Mouse (Mus musculus) hindbrain, embryonic 12.5 days (tissue): Measurements from ENCODE around the gene Odf3l2. TPM values are rescaled to one million over a fixed set of nuclear protein-coding genes. Genes with fewer than 3 reads are reported as not detected.

Source experiments
- ATAC-seq: fragments of 200-750 bp; cut with Nextera tagmentation; 2 replicates; pipeline ENCODE4 v1.8.0; 2017; ENCODE audit warnings: moderate TSS enrichment; ENCODE audit not compliant: low FRiP score
- H3K27ac ChIP-seq: fragments of 300-500 bp; sonication (generic); 2 replicates; pipeline ENCODE4 v1.5.1; 2016; ENCODE audit warnings: mild to moderate bottlenecking
- H3K27me3 ChIP-seq: fragments of 300-500 bp; sonication (generic); 2 replicates; pipeline ENCODE4 v1.6.1; 2016; ENCODE audit warnings: mild to moderate bottlenecking
- H3K36me3 ChIP-seq: fragments of 300-500 bp; sonication (generic); 2 replicates; pipeline ENCODE4 v1.6.1; 2016; ENCODE audit warnings: mild to moderate bottlenecking
- H3K4me1 ChIP-seq: fragments of 300-500 bp; sonication (generic); 2 replicates; pipeline ENCODE4 v1.6.1; 2016
- H3K4me2 ChIP-seq: fragments of 300-500 bp; sonication (generic); replicated peaks from 2 replicates; pipeline ENCODE4 v1.6.1; 2016; ENCODE audit warnings: mild to moderate bottlenecking
- H3K4me3 ChIP-seq: fragments of 300-500 bp; sonication (generic); 2 replicates; pipeline ENCODE4 v1.5.1; 2016; ENCODE audit warnings: mild to moderate bottlenecking
- H3K9ac ChIP-seq: fragments of 300-500 bp; sonication (generic); 2 replicates; pipeline ENCODE4 v1.6.1; 2016; ENCODE audit warnings: mild to moderate bottlenecking, moderate library complexity
- H3K9me3 ChIP-seq: fragments of 300-500 bp; sonication (generic); replicated peaks from 2 replicates; pipeline ENCODE4 v1.6.1; 2016; ENCODE audit warnings: mild to moderate bottlenecking
- WGBS: fragments of 180-500 bp; shearing (Covaris S2); methylation state at CpG from one replicate; pipeline ENCODE4 v1.1.7; 2016; 5-methylcytosine and 5-hydroxymethylcytosine counted together
- polyA plus RNA-seq: library from polyadenylated mRNA; unstranded; fragments of >200 nt; fragmentation: Nextera tagmentation; extraction: Ambion mirVana; gene quantifications from 2 replicates; pipeline ENCODE4 v1.2.1, GENCODE M21; 2016

Odf3l2 gene
- polyA plus RNA-seq, result not detected in 2 replicates

GRCm38 (mm10) chr10:79645711-79646110 lies at the start of gene Odf3l2:
Odf3l2 (minus strand) TSS chr10:79645738.
- Histone ChIP-seq H3K4me1 (no peaks in the 10 kb centered on the region), H3K4me3 (no peak within 1 kb of the TSS), H3K27me3 (no peaks in the 10 kb centered on the region), H3K27ac (no peak within 1 kb of the TSS), H3K4me2 (no peak within 1 kb of the TSS), H3K36me3 (no peaks in the 10 kb centered on the region), H3K9me3 (no peaks in the 10 kb centered on the region), H3K9ac (no peak within 1 kb of the TSS)
- 73% methylated on average over 8 of the region's 8 CpGs for WGBS
- no peak for ATAC-seq

- WGBS, result 85% methylated on average over 6 of the region's 6 CpGs
Measured at GRCm38 (mm10) chr10:79694379-79694655, 48.8 kb upstream of the Odf3l2 start.

GRCm38 (mm10) chr10:79693580-79694378 lies 48.2 kb upstream of the Odf3l2 start:
- Histone ChIP-seq H3K9me3 (peaks cover 9% of the 10 kb centered on the region; the same call in 1 of the 2 replicates), H3K4me1 (0 out of 2 replicates have a peak, but pooled peaks cover 2% of the 10 kb centered on the region), H3K4me3 (no peak overlapping the region), H3K36me3 (peaks cover 6% of the 10 kb centered on the region), H3K27me3 (no peaks in the 10 kb centered on the region), H3K27ac (no peak overlapping the region), H3K9ac (no peak overlapping the region), H3K4me2 (no peak overlapping the region)
- ATAC-seq, result no peak
- 80% methylated on average over 12 of the region's 12 CpGs for WGBS

More at GRCm38 (mm10) chr10:79694379-79694655, 48.8 kb upstream of the Odf3l2 start:
- H3K4me3 ChIP-seq, result no peak overlapping the region
- peaks cover 9% of the 10 kb centered on the region; the same call in 1 of the 2 replicates for H3K9me3 ChIP-seq
- H3K9ac ChIP-seq, result no peak overlapping the region
- no peaks in the 10 kb centered on the region for H3K27me3 ChIP-seq
- H3K36me3 ChIP-seq, result peaks cover under 1% of the 10 kb centered on the region
- ATAC-seq, result no peak
- H3K27ac ChIP-seq, result no peak overlapping the region
- no peak overlapping the region for H3K4me2 ChIP-seq
- 0 out of 2 replicates have a peak, but pooled peaks cover 2% of the 10 kb centered on the region for H3K4me1 ChIP-seq

DNA sequence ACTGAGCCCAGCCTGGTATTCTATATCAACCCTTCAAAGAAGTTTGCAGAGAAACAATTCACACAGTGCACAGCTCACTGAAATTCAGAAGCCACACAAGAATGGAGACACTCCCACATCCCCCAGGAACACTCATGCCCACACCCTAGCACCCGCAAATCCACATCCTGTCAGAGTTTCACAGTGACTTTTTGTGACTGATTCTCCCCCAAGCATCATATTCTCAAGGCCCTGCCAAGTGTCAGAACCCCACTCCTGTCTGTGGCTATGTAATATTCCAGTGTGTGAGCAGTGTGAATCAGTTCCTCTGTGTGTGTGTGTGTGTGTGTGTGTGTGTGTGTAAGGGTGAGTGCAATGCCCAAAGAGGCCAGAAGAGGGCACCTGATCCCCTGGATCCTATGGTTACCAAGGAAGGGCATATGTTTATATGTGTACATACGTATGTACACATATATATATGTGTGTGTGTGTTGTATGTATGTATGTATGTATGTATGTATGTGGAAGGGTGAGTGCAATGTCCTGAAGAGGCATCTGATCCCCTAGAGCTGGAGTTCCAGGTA lies 46.5 kb upstream of the Odf3l2 start:
- no peak overlapping the region for H3K4me2 ChIP-seq
- 0 out of 2 replicates have a peak, but pooled peaks cover 2% of the 10 kb centered on the region for H3K4me1 ChIP-seq
- ATAC-seq, result no peak
- H3K4me3 ChIP-seq, result no peak overlapping the region
- H3K36me3 ChIP-seq, result peaks cover 23% of the 10 kb centered on the region
- no peak overlapping the region for H3K9ac ChIP-seq
- H3K27ac ChIP-seq, result no peak overlapping the region
- no peaks in the 10 kb centered on the region for H3K27me3 ChIP-seq
- H3K9me3 ChIP-seq, result peaks cover 9% of the 10 kb centered on the region; the same call in 1 of the 2 replicates
- WGBS, result 100% methylated on average over 2 of the region's 2 CpGs

- peaks cover 52% of the 10 kb centered on the region for H3K36me3 ChIP-seq
- ATAC-seq, result no peak
- no peak overlapping the region for H3K4me2 ChIP-seq
- H3K4me1 ChIP-seq, result peaks cover 2% of the 10 kb centered on the region
- 92% methylated on average over 3 of the region's 3 CpGs for WGBS
- peaks cover 9% of the 10 kb centered on the region; the same call in 1 of the 2 replicates for H3K9me3 ChIP-seq
- H3K4me3 ChIP-seq, result no peak overlapping the region
- H3K27ac ChIP-seq, result no peak overlapping the region
- no peak overlapping the region for H3K9ac ChIP-seq
- no peaks in the 10 kb centered on the region for H3K27me3 ChIP-seq
Measured at GRCm38 (mm10) chr10:79689178-79689577, 43.6 kb upstream of the Odf3l2 start.

DNA sequence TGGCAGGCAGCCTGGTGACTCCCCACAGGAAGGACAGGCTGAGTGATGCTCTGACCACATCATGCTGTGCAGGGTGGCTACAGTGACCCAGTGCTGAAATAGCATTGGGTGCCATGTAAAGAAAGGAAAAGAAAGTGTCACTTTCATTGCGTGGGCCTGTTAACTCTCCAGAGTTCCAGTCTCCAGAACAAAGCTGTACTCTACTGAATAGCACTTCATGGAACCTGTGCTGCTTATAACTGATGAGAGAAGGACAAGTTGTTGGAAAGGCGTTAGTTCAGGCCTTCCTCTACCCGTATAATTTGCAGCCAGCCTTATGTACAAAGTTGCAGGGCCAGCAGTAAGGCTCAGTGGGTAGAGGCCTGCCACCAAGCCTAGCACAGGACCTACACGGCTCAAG lies 43.2 kb upstream of the Odf3l2 start, which contains the start of gene Gzmm:
Gzmm (plus strand) TSS at position 301 of the 400 bp plus-strand sequence.
- Histone ChIP-seq H3K27me3 (no peaks in the 10 kb centered on the region), H3K27ac (no peak within 1 kb of the TSS), H3K4me1 (peaks cover 6% of the 10 kb centered on the region), H3K9ac (no peak within 1 kb of the TSS), H3K4me3 (no peak within 1 kb of the TSS), H3K9me3 (peaks cover 9% of the 10 kb centered on the region; the same call in 1 of the 2 replicates), H3K4me2 (no peak within 1 kb of the TSS), H3K36me3 (peaks cover 54% of the 10 kb centered on the region)
- ATAC-seq, result no peak
- WGBS, result 88% methylated on average over 4 of the region's 4 CpGs

DNA sequence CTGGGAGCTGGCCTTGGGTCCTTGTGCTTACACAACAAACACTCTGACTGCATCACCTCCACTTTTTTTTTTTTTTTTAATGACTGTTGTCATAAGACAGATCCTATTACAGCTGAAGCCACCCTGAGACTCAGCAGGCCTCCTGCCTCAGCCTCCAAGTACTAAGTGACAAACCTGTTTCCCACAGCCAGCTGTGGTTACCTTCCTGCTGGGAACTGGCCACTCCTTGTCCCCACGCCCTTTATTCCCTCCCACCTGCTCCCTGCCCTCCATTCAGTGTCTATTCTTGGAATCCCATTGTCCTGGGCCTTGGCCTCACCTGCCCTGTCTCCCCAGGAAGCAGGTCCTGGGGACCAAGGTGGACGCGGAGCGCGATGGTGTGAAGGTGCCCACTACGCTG lies 42.0 kb upstream of the Odf3l2 start:
- ATAC-seq, result no peak
- WGBS, result 95% methylated on average over 6 of the region's 6 CpGs
- Histone ChIP-seq H3K4me1 (peaks cover 18% of the 10 kb centered on the region), H3K4me2 (no peak overlapping the region), H3K9me3 (peaks cover 9% of the 10 kb centered on the region; the same call in 1 of the 2 replicates), H3K27me3 (no peaks in the 10 kb centered on the region), H3K27ac (no peak overlapping the region), H3K9ac (no peak overlapping the region), H3K36me3 (peaks cover 54% of the 10 kb centered on the region), H3K4me3 (no peak overlapping the region)

DNA sequence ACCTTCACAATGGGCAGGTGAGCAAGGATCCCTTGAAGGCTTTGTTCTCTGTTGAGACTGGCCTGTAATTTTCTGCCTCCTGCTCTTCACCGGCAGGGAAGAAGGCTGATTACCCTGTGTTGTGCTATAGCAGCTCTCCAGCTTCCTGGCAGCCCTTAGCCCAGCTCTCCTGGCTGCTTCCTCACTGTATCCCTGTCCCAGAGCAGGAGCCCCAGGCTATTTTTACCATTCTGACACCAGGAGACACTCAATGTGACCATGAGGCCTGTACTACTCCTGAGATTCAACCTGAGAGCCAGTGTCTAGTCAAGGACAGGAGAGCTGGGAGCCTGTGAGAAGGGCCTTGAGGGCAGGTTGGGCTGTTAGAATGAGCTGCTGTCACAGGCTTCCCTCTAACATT lies 41.2 kb upstream of the Odf3l2 start:
- H3K27ac ChIP-seq, result no peak overlapping the region
- H3K4me3 ChIP-seq, result no peak overlapping the region
- H3K4me1 ChIP-seq, result peaks cover 18% of the 10 kb centered on the region
- H3K9ac ChIP-seq, result no peak overlapping the region
- H3K36me3 ChIP-seq, result peaks cover 54% of the 10 kb centered on the region
- no peaks in the 10 kb centered on the region for H3K27me3 ChIP-seq
- WGBS, result 94% methylated on average over 1 of the region's 1 CpGs
- H3K4me2 ChIP-seq, result no peak overlapping the region
- ATAC-seq, result no peak
- H3K9me3 ChIP-seq, result peaks cover under 1% of the 10 kb centered on the region; the same call in 1 of the 2 replicates

- ATAC-seq, result no peak
- H3K9ac ChIP-seq, result no peak overlapping the region
- 82% methylated on average over 2 of the region's 2 CpGs for WGBS
- no peak overlapping the region for H3K4me3 ChIP-seq
- H3K27ac ChIP-seq, result no peak overlapping the region
- peaks cover 19% of the 10 kb centered on the region for H3K4me1 ChIP-seq
- no peaks in the 10 kb centered on the region for H3K27me3 ChIP-seq
- no peak overlapping the region for H3K4me2 ChIP-seq
- H3K36me3 ChIP-seq, result peaks cover 54% of the 10 kb centered on the region
- H3K9me3 ChIP-seq, result no peaks in the 10 kb centered on the region
Measured at GRCm38 (mm10) chr10:79686219-79686618, 40.7 kb upstream of the Odf3l2 start.

DNA sequence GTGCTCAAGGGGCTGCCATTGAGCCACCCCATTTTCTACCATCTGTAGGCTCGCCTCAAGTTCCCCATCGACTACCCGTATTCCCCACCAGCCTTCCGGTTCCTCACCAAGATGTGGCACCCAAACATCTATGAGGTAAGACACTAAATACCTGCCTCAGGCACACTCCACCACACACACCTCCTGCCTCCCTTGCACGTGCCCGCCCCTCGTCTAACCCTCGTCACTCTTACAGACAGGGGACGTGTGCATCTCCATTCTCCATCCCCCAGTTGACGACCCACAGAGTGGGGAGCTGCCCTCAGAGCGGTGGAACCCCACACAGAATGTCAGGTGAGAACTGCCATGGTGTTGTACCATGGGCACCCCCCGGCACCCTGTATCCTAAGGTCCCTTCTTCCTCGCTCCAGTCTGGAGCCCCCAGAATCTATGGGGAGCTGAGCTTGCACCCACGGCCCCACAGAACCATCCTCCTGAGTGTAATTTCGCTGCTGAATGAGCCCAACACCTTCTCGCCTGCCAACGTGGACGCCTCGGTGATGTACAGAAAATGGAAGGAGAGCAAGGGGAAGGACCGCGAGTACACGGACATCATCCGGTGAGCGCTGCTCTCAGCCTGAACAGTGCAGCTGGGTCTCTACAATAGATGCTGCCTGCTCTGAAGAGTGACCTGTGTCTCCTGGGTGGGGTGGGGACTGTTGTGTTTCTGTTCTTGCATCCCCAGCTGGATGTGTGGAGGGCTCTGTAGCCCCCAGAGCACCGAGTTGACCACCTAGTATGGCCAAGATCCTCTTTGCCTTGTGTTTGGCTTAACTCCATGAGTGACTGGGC lies 39.4 kb upstream of the Odf3l2 start:
- no peak overlapping the region for H3K4me2 ChIP-seq
- peaks cover 54% of the 10 kb centered on the region for H3K36me3 ChIP-seq
- H3K4me1 ChIP-seq, result peaks cover 24% of the 10 kb centered on the region
- no peak for ATAC-seq
- no peaks in the 10 kb centered on the region for H3K9me3 ChIP-seq
- H3K27ac ChIP-seq, result no peak overlapping the region
- H3K27me3 ChIP-seq, result no peaks in the 10 kb centered on the region
- no peak overlapping the region for H3K9ac ChIP-seq
- H3K4me3 ChIP-seq, result no peak overlapping the region
- WGBS, result 96% methylated on average over 25 of the region's 25 CpGs

- Histone ChIP-seq H3K36me3 (peaks cover 49% of the 10 kb centered on the region), H3K27ac (no peak overlapping the region), H3K27me3 (no peaks in the 10 kb centered on the region), H3K4me1 (peaks cover 24% of the 10 kb centered on the region), H3K9ac (peak overlapping the region; percentile 89), H3K4me2 (peak overlapping the region; percentile 97), H3K4me3 (peak overlapping the region; percentile 86), H3K9me3 (no peaks in the 10 kb centered on the region)
- ATAC-seq, result no peak
- WGBS, result 92% methylated on average over 6 of the region's 6 CpGs
Measured at GRCm38 (mm10) chr10:79683726-79684640, 38.4 kb upstream of the Odf3l2 start.
